Mouse (Mus musculus): ENCODE data around the gene Spert.

Gene Spert

DNA sequence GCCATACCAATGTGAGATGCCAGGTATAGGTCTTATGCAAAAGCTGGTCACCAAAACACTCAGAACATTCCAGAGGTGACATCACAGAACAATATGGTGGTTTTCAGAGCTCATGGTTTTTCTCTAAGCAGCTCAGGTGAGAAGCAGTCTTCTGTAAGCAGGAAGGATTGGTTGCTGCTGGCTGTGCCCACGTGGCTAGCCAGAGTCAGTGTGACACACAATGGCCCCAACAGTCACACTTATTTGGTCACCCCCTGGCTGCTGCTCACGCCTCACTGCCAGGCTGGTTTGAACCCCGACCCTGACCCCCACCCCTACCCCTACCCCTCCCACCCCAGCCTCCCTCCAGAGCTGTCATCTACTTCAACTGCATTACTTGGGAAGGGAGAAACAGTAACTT, at the start of gene Spert:
Gene Spert (minus strand): TSS at position 139 of the 400 bp plus-strand sequence.
- DNase-seq (ENCODE audit: low spot score in 2 of 2), result no peak

DNA sequence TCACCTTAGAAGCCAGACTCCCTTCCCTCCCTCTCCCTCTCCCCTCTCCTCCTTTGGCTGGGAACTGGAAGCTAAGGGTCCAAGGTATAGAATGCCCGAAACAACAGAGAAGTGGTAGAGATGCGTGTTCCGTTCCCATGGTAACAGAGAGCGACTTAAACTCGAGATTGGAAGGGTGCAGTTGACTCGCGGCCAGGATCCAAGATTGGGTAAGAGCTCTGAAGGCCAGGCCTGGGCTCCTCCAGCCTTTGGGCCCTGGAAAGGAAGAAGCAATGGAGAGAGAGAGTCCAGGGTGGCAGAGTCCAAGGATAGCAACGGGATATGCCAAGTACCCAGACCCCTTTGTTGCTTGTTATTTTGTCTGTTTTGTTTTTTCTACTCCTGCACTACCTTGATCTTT, 49.2 kb upstream of the Spert start, which contains the start of gene Erich6b:
Gene Erich6b (plus strand): TSS at position 180 of the 400 bp plus-strand sequence.
- DNase-seq (ENCODE audit: low spot score in 2 of 2), result no peak

- no peak for DNase-seq (ENCODE audit: low spot score in 2 of 2)
These were observed 48.5 kb upstream of the Spert start for GRCm38 (mm10) chr14:75641369-75641768.

DNA sequence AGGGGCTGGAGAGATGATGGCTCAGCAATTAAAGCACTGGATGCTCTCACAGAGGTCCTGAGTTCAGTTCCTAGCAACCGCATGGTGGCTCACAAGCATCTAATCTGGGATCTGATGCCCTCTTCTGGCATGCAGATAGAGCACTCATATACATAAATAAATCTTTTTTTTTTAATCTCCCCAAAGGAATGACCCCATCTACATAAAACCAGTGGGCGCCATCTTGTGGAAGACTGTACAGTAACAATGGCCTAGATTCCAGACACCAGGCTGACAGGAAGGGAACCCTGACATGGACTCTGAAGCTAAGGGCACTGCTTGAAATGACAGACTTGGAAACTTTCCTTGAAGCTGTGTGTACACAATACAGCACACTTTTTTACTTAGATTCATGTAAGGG, 47.9 kb upstream of the Spert start:
- DNase-seq (ENCODE audit: low spot score in 2 of 2), result no peak

GRCm38 (mm10) chr14:75637641-75638040, 44.7 kb upstream of the Spert start:
- no peak for DNase-seq (ENCODE audit: low spot score in 2 of 2)

DNA sequence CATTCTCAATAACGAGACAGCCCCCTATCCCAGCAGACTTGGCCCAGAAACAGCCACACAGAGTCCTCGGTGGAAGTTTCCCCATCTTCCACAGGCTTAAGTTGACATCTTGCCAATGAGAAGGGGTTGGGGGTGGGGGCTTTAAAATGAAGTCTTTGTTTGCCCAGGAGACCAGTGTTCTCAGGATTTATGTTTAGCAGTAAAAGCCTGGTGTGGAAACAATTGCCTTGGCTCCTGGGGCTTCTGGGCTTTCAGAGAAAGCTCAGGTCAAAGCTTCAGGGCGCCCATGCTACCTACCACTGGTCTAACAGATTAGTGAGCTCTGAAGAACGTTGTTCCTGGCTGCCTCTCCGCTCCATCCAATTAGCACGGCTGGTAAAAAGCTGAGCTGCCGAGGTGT, 43.2 kb upstream of the Spert start:
- no peak for DNase-seq (ENCODE audit: low spot score in 2 of 2)

GRCm38 (mm10) chr14:75635350-75635749, 42.4 kb upstream of the Spert start:
- DNase-seq (ENCODE audit: low spot score in 2 of 2), result peak in 1 of 2 experiments; percentile 18

- DNase-seq (ENCODE audit: low spot score in 2 of 2), result no peak
These were observed 36.0 kb upstream of the Spert start for GRCm38 (mm10) chr14:75628870-75629269.

GRCm38 (mm10) chr14:75622984-75623383, 30.1 kb upstream of the Spert start:
- no peak for DNase-seq (ENCODE audit: low spot score in 2 of 2)

DNA sequence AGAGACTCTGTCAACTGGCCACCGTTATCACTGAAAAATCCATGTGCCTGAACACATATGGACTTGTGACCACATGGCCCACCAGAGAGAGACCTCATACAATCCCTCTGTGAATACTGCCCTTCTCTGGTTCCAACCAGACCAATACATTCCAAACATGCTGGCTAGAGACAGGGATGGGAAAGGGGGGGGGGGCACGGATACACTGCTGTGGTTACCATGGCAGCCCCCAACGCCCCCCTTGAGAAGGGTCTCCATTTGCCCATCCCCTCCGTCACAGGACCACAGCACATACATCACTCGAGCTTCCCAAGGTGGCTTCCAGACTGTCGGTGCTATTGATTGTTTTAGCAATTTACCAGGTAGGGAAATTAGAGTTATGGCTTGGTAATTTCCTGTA, 23.5 kb upstream of the Spert start:
- no peak for DNase-seq (ENCODE audit: low spot score in 2 of 2)

DNA sequence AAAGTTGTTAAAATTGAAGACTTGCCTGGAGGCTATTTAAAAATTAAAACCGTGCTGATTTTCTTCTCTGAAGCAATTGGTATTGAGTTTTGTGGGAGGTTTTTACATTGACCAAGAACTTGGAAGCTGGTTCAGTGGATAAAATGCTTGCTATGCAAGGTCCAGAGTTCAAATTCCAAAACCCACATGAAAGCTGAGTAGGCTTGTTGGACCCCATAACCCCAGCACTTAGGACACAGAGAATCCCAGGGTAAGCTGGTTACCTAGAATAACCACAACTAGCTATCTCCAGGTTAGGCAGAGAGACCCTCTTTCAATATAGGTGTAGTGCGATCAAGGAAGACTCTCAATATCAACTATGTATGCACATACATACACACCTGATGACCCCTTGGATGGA, 16.3 kb upstream of the Spert start:
- DNase-seq (ENCODE audit: low spot score in 2 of 2), result no peak

DNA sequence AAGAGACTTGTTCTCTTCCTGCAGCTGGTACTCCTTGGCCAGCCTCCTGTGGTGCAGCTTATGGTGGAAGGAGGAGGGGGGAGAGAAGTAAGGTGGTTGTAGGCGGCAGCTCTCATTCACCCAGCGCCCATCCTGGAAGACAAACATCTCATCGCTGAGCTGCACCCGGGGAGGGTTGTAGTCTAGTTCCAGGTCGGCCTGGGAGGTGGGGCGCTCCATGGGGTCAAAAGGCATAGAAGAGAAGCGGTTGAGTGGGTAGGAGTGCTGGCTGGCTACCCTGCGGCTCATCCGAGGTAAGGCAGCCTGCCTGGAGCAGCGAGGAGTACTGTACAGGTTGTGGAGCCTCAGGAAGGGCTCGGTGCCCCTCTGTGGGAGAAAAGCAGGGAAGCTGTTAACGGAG, 9.0 kb downstream of the Spert start:
- DNase-seq (ENCODE audit: low spot score in 2 of 2), result no peak

DNA sequence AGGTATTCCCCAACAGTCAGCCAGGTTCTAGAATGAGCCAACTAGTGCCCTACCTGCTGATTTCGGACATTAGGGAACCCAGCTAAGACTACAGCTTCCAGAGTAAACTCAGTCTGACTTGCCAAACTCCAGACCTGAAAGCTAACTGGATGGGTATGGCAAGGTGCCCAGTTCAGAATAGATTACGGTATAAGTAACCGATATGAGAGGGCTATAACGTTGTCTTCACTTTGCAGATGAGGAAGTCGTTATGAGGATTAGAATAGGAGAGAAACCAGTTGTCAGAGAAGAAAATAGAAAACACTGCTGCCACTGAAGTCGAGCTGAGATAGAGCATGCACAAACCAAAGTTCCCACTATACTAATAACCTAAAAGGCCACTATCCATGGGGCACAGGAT, 13.9 kb downstream of the Spert start:
- no peak for DNase-seq (ENCODE audit: low spot score in 2 of 2)

- DNase-seq (ENCODE audit: low spot score in 2 of 2), result no peak
These were observed 26.6 kb downstream of the Spert start for GRCm38 (mm10) chr14:75566303-75566702.

- DNase-seq (ENCODE audit: low spot score in 2 of 2), result peak; percentile 6 to 15
These were observed 27.3 kb downstream of the Spert start for GRCm38 (mm10) chr14:75565534-75566140.

DNA sequence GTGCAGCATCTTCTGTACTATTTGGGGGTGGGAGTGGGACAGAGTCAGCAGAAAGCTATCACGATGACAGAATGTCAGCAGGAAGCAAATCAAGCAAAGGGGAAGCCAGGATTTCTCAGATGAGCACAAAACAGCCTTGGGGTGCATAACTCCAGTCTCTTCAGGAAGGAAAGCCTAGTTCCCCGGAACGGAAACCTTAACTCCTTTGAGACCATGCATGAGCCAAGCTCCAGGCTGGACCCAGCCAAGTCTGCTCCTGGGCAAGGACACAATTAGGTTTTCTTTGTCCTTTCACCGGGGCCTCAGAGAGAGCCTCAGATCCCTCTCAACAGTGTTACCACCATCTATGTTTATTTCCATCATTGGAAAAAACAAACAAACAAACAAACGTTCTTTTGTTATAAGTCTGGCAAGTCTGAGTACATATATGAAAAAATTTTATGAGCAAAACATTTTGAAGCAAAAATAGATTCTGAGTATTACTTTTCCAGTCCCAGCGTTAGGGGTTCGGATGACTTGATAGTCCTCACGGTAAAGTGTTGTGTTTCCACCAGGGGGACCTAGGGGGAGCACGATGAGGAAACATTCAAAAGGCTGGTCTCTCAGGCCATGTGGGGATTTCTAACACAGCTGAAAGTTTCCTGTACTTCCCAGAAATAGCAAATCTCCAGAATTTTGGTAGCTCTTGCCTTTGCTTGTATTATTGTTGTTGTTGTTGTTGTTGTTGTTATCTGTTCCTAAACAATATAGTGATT, 31.2 kb downstream of the Spert start:
- peak; percentile 18 to 57 for DNase-seq (ENCODE audit: low spot score in 2 of 2)

- DNase-seq (ENCODE audit: low spot score in 2 of 2), result no peak
These were observed 51.2 kb downstream of the Spert start for GRCm38 (mm10) chr14:75541731-75542130.

- DNase-seq (ENCODE audit: low spot score in 2 of 2), result no peak
These were observed 51.9 kb downstream of the Spert start for GRCm38 (mm10) chr14:75540996-75541350.

DNA sequence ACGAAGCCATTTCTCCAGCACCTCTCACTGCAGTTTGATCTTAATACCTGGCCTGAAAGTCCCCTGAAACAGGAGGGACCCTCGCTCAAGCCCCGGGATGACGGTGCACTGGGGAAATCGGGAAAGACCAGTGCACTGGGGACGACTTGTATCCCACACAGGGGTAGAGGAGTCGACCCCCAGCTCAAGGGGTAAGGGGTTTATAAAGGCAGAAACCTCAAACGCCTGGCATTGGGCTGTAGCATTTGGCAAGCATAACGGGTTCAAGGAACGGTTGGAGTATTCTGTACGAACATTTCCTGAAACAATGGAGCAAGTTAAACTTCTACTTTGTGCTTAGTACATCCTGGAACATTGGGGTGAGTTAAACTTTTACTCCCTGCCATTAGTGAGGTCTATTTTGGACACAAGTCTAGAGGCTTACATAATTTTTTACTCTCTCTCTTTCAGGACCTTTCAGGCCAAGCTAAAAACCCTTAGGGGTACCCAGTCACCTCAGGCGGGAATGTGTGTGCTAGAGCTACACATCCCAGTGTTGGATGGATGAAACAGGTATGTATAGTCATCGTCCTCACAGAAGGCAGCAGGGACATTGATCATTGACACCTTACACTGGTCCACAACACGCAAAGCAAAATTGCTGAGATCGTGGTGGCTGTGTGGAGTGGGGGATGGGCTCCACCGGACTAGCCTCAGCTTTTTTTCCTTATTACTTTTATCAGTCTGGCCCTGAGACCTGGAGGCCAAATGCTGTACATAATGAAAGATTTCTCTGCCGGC, 52.5 kb downstream of the Spert start:
- no peak for DNase-seq (ENCODE audit: low spot score in 2 of 2)

GRCm38 (mm10) chr14:75539205-75539604, 53.7 kb downstream of the Spert start:
- DNase-seq (ENCODE audit: low spot score in 2 of 2), result no peak
